9 mouse cellular contexts compared by ENCODE assay signal in genomic region chr9:43934691-43935064, GRCm38 (mm10).
A peak's percentile ranks its signal among the peaks of the same experiment; 100 is the strongest.
DNase-seq lines count a peak whose midpoint lies in the region; ATAC-seq and TF ChIP-seq lines count a peak whose summit lies in the region.
"Had no signal": no experiment of that assay in that cellular context is flagged by ENCODE, and none has a peak within 500 bp of the region (broad histone marks: within the 10 kb centered on the region; RNA-seq: fewer than 3 reads in every experiment).

No protein-coding gene starts in this region.

- no peak overlapping the region for H3K4me3 ChIP-seq in hindbrain, embryonic 10.5 days
- no peak overlapping the region for H3K4me3 ChIP-seq in hindbrain, postnatal 0 days (ENCODE audit: low read length)
- no peak overlapping the region for H3K4me3 ChIP-seq in kidney, adult 2 months (ENCODE audit: insufficient read depth, low read depth, low read length)
- H3K4me3 ChIP-seq in liver, embryonic 14.5 days (ENCODE audit: insufficient read depth in 1 of 2, low read depth in 2 of 2, low read length in 2 of 2) = no peak overlapping the region
- H3K4me3 ChIP-seq: left cerebral cortex, adult 2 months had no signal

- H3K27me3 ChIP-seq in hindbrain, embryonic 10.5 days (ENCODE audit: insufficient read depth, poor library complexity, severe bottlenecking) = peaks cover 30% of the 10 kb centered on the region
- peaks cover 12% of the 10 kb centered on the region; the same call in 1 of the 2 replicates for H3K27me3 ChIP-seq in hindbrain, postnatal 0 days (ENCODE audit: insufficient read depth, low read length)
- H3K27me3 ChIP-seq in kidney, adult 2 months (replicated peaks; ENCODE audit: control insufficient read depth, insufficient read depth, low read length) = no peaks in the 10 kb centered on the region
- no peaks in the 10 kb centered on the region for H3K27me3 ChIP-seq in liver, embryonic 14.5 days (ENCODE audit: control insufficient read depth, insufficient read depth, low read length)

- peak overlapping the region; percentile 56 for H3K27ac ChIP-seq in hindbrain, embryonic 10.5 days
- no peak overlapping the region for H3K27ac ChIP-seq in hindbrain, postnatal 0 days
- no peak overlapping the region for H3K27ac ChIP-seq in kidney, adult 2 months (ENCODE audit: insufficient read depth, low read depth, low read length)
- H3K27ac ChIP-seq in liver, embryonic 14.5 days = no peak overlapping the region
- H3K27ac ChIP-seq: left cerebral cortex, adult 2 months had no signal

- peaks cover 37% of the 10 kb centered on the region for H3K4me1 ChIP-seq in hindbrain, embryonic 10.5 days (replicated peaks)
- peaks cover 8% of the 10 kb centered on the region; the same call in 1 of the 2 replicates for H3K4me1 ChIP-seq in hindbrain, postnatal 0 days (ENCODE audit: insufficient read depth, low read length)
- peaks cover 8% of the 10 kb centered on the region; the same call in 1 of the 2 replicates for H3K4me1 ChIP-seq in kidney, adult 2 months (ENCODE audit: control insufficient read depth, insufficient read depth, low read length)
- H3K4me1 ChIP-seq in liver, embryonic 14.5 days (replicated peaks; ENCODE audit: control insufficient read depth in 2 of 2, insufficient read depth in 2 of 2, low read length in 1 of 2) = peaks cover 0 to 7% of the 10 kb centered on the region in 2 experiments; a peak in 2 of 4 replicates

- H3K4me2 ChIP-seq in hindbrain, postnatal 0 days (ENCODE audit: low read depth, low read length) = no peak overlapping the region
- H3K4me2 ChIP-seq in liver, embryonic 14.5 days (ENCODE audit: low read depth) = no peak overlapping the region

- 23% methylated on average over 5 of the region's 5 CpGs for WGBS in hindbrain, embryonic 10.5 days
- WGBS in hindbrain, postnatal 0 days = 29% methylated on average over 5 of the region's 5 CpGs
- 4% methylated on average over 5 of the region's 5 CpGs for WGBS in kidney, adult 2 months
- WGBS in liver, embryonic 14.5 days (ENCODE audit: insufficient replicate concordance) = 8% methylated on average over 5 of the region's 5 CpGs

- H3K36me3 ChIP-seq in hindbrain, embryonic 10.5 days = no peaks in the 10 kb centered on the region
- H3K36me3 ChIP-seq in hindbrain, postnatal 0 days (ENCODE audit: insufficient read depth, low read length) = no peaks in the 10 kb centered on the region
- H3K36me3 ChIP-seq in kidney, adult 2 months (ENCODE audit: control insufficient read depth, insufficient read depth, low read length) = no peaks in the 10 kb centered on the region
- no peaks in the 10 kb centered on the region for H3K36me3 ChIP-seq in liver, embryonic 14.5 days (replicated peaks; ENCODE audit: control insufficient read depth, insufficient read depth, low read depth)

- no peak for DNase-seq in hindbrain, embryonic 10.5 days (ENCODE audit: low spot score)
- DNase-seq in hindbrain, postnatal 0 days (ENCODE audit: low spot score) = no peak
- DNase-seq in embryo, embryonic 10 days (ENCODE audit: low spot score) = peak; percentile 66
- DNase-seq in kidney, adult 2 months = peak; percentile 93
- DNase-seq in liver, embryonic 14.5 days (ENCODE audit: low read depth in 3 of 3, low spot score in 3 of 3) = peak in 2 of 3 experiments; percentile 4 to 22
- no peak for DNase-seq in layer of hippocampus, adult 9-10 months (ENCODE audit: low spot score)
- no peak for DNase-seq in cerebellum, adult 8-10 months
- no peak for DNase-seq in cerebellum, adult 9-11 months

- no peak for TF ChIP-seq POLR2A in kidney, adult 2 months (IDR thresholded peaks at IDR 0.05; ENCODE audit: low read depth, low read length)

- no peaks in the 10 kb centered on the region for H3K9me3 ChIP-seq in hindbrain, embryonic 10.5 days
- H3K9me3 ChIP-seq in hindbrain, postnatal 0 days (ENCODE audit: low read length) = no peaks in the 10 kb centered on the region
- no peaks in the 10 kb centered on the region for H3K9me3 ChIP-seq in liver, embryonic 14.5 days (ENCODE audit: control insufficient read depth, low read length)

- no peak for TF ChIP-seq EP300 in liver, embryonic 14.5 days (IDR thresholded peaks at IDR 0.05; ENCODE audit: low read depth)

- no peak; the same call in 1 of the 2 replicates for ATAC-seq in hindbrain, postnatal 0 days
- ATAC-seq in liver, embryonic 14.5 days (ENCODE audit: insufficient read depth) = no peak

- H3K9ac ChIP-seq in hindbrain, postnatal 0 days (replicated peaks; ENCODE audit: low read length) = no peak overlapping the region
- H3K9ac ChIP-seq in liver, embryonic 14.5 days (replicated peaks) = no peak overlapping the region

- no peak for TF ChIP-seq CTCF in hindbrain, postnatal 0 days (IDR thresholded peaks at IDR 0.05; ENCODE audit: low read depth)
- TF ChIP-seq CTCF in kidney, adult 2 months (conservative IDR thresholded peaks at IDR 0.05; ENCODE audit: insufficient read depth, insufficient read length, low read depth, low read length) = no peak
- TF ChIP-seq CTCF in liver, embryonic 14.5 days (IDR thresholded peaks at IDR 0.05; ENCODE audit: low read depth) = no peak

Comparison
In these comparisons a context has a peak if more than half of its experiments do, and no peak if none do; other contexts are left out.
1. DNase-seq: peak in embryo, embryonic 10 days (single experiment), kidney, adult 2 months (single experiment) and liver, embryonic 14.5 days (2 of 3); none in hindbrain, embryonic 10.5 days (single experiment), hindbrain, postnatal 0 days (single experiment), layer of hippocampus, adult 9-10 months (single experiment), cerebellum, adult 8-10 months (single experiment) and cerebellum, adult 9-11 months (single experiment).